ENCODE assay signal across 18 mouse cellular contexts in genomic region chr12:91694748-91695147, GRCm38 (mm10).
DNase-seq lines count a peak whose midpoint lies in the region; ATAC-seq and TF ChIP-seq lines count a peak whose summit lies in the region.
"Had no signal": no experiment of that assay in that cellular context is flagged by ENCODE, and none has a peak within 500 bp of the region (broad histone marks: within the 10 kb centered on the region; RNA-seq: fewer than 3 reads in every experiment).

No protein-coding gene starts in this region.

- H3K36me3 ChIP-seq in kidney, embryonic 15.5 days, result no peaks in the 10 kb centered on the region
- no peaks in the 10 kb centered on the region for H3K36me3 ChIP-seq in liver, embryonic 15.5 days (replicated peaks)
- H3K36me3 ChIP-seq in liver, embryonic 11.5 days (ENCODE audit: control insufficient read depth, insufficient read depth, low read length), result no peaks in the 10 kb centered on the region
- no peaks in the 10 kb centered on the region for H3K36me3 ChIP-seq in liver, postnatal 0 days (replicated peaks; ENCODE audit: insufficient read depth, low read length)
- H3K36me3 ChIP-seq in hindbrain, embryonic 16.5 days (ENCODE audit: control insufficient read depth, insufficient read depth, low read length), result no peaks in the 10 kb centered on the region
- H3K36me3 ChIP-seq: embryonic facial prominence, embryonic 10.5 days; heart, embryonic 13.5 days had no signal

- no peak overlapping the region for H3K9ac ChIP-seq in kidney, embryonic 15.5 days
- H3K9ac ChIP-seq in liver, embryonic 15.5 days, result no peak overlapping the region
- no peak overlapping the region for H3K9ac ChIP-seq in liver, embryonic 11.5 days (ENCODE audit: low read depth, low read length)
- H3K9ac ChIP-seq in liver, postnatal 0 days (replicated peaks), result 0 out of 2 replicates have a peak overlapping the region, but pooled peaks have one; percentile 39
- H3K9ac ChIP-seq in hindbrain, embryonic 16.5 days (ENCODE audit: low read depth, low read length), result no peak overlapping the region
- H3K9ac ChIP-seq: forebrain, embryonic 13.5 days; forebrain, postnatal 0 days; heart, embryonic 13.5 days had no signal

- H3K27me3 ChIP-seq in kidney, embryonic 15.5 days, result no peaks in the 10 kb centered on the region
- no peaks in the 10 kb centered on the region for H3K27me3 ChIP-seq in liver, embryonic 15.5 days
- H3K27me3 ChIP-seq in liver, embryonic 11.5 days (replicated peaks; ENCODE audit: control insufficient read depth, insufficient read depth, low read length), result no peaks in the 10 kb centered on the region
- H3K27me3 ChIP-seq in liver, postnatal 0 days (ENCODE audit: insufficient read depth, low read length), result no peaks in the 10 kb centered on the region
- H3K27me3 ChIP-seq in hindbrain, embryonic 16.5 days (replicated peaks; ENCODE audit: control insufficient read depth, insufficient read depth, low read length), result no peaks in the 10 kb centered on the region
- H3K27me3 ChIP-seq: forebrain, embryonic 13.5 days; heart, embryonic 13.5 days had no signal

- H3K4me1 ChIP-seq in kidney, embryonic 15.5 days, result 0 out of 2 replicates have a peak, but pooled peaks cover 6% of the 10 kb centered on the region
- H3K4me1 ChIP-seq in liver, embryonic 15.5 days (replicated peaks), result peaks cover 15% of the 10 kb centered on the region
- peaks cover 6% of the 10 kb centered on the region; the same call in 1 of the 2 replicates for H3K4me1 ChIP-seq in liver, embryonic 11.5 days (replicated peaks; ENCODE audit: control insufficient read depth, insufficient read depth, low read length)
- H3K4me1 ChIP-seq in liver, postnatal 0 days (ENCODE audit: insufficient read depth), result 0 out of 2 replicates have a peak, but pooled peaks cover 4% of the 10 kb centered on the region
- no peaks in the 10 kb centered on the region for H3K4me1 ChIP-seq in hindbrain, embryonic 16.5 days (ENCODE audit: control insufficient read depth, insufficient read depth, low read depth, low read length)
- H3K4me1 ChIP-seq: forebrain, embryonic 13.5 days; heart, embryonic 13.5 days had no signal

- intact Hi-C loops in gastrocnemius, postnatal 36 days (cut with DNase I), result no loop called here

- H3K4me2 ChIP-seq in kidney, embryonic 15.5 days, result no peak overlapping the region
- H3K4me2 ChIP-seq in liver, embryonic 15.5 days, result no peak overlapping the region
- H3K4me2 ChIP-seq in liver, embryonic 11.5 days, result no peak overlapping the region
- H3K4me2 ChIP-seq in liver, postnatal 0 days (ENCODE audit: low read depth, low read length), result peak overlapping the region; percentile 50
- H3K4me2 ChIP-seq in hindbrain, embryonic 16.5 days (ENCODE audit: low read length), result no peak overlapping the region
- H3K4me2 ChIP-seq: forebrain, embryonic 13.5 days; heart, embryonic 13.5 days had no signal

- WGBS in kidney, embryonic 15.5 days, result 38% methylated on average over 4 of the region's 4 CpGs
- WGBS in liver, embryonic 15.5 days (ENCODE audit: insufficient replicate concordance), result 70% methylated on average over 4 of the region's 4 CpGs
- WGBS in liver, embryonic 11.5 days, result 74% methylated on average over 4 of the region's 4 CpGs
- WGBS in liver, postnatal 0 days (ENCODE audit: insufficient replicate concordance), result 60% methylated on average over 4 of the region's 4 CpGs
- WGBS in hindbrain, embryonic 16.5 days, result 83% methylated on average over 4 of the region's 4 CpGs

- no peak for TF ChIP-seq CTCF in liver, postnatal 0 days (IDR thresholded peaks at IDR 0.05; ENCODE audit: low read depth)

- H3K9me3 ChIP-seq in kidney, embryonic 15.5 days (replicated peaks), result no peaks in the 10 kb centered on the region
- H3K9me3 ChIP-seq in liver, embryonic 15.5 days (replicated peaks), result no peaks in the 10 kb centered on the region
- H3K9me3 ChIP-seq in liver, embryonic 11.5 days (ENCODE audit: control insufficient read depth, low read length), result no peaks in the 10 kb centered on the region
- H3K9me3 ChIP-seq in liver, postnatal 0 days (ENCODE audit: low read length), result no peaks in the 10 kb centered on the region
- no peaks in the 10 kb centered on the region for H3K9me3 ChIP-seq in hindbrain, embryonic 16.5 days (ENCODE audit: control insufficient read depth, low read length)
- H3K9me3 ChIP-seq: embryonic facial prominence, embryonic 10.5 days; forebrain, embryonic 13.5 days; heart, embryonic 13.5 days had no signal

- H3K27ac ChIP-seq in kidney, embryonic 15.5 days, result no peak overlapping the region
- peak overlapping the region; percentile 15 for H3K27ac ChIP-seq in liver, embryonic 15.5 days (replicated peaks)
- H3K27ac ChIP-seq in liver, embryonic 11.5 days (ENCODE audit: low read depth, low read length), result no peak overlapping the region
- peak overlapping the region; percentile 90 for H3K27ac ChIP-seq in liver, postnatal 0 days (ENCODE audit: low read depth)
- no peak overlapping the region for H3K27ac ChIP-seq in hindbrain, embryonic 16.5 days (ENCODE audit: low read depth, low read length)
- H3K27ac ChIP-seq: embryonic facial prominence, embryonic 10.5 days; forebrain, embryonic 13.5 days; heart, embryonic 13.5 days had no signal

- no peak overlapping the region for H3K4me3 ChIP-seq in kidney, embryonic 15.5 days (replicated peaks)
- H3K4me3 ChIP-seq in liver, embryonic 15.5 days (replicated peaks), result no peak overlapping the region
- no peak overlapping the region for H3K4me3 ChIP-seq in liver, embryonic 11.5 days (ENCODE audit: low read depth, low read length)
- peak overlapping the region; percentile 11; the same call in 1 of the 2 replicates for H3K4me3 ChIP-seq in liver, postnatal 0 days (ENCODE audit: low read depth, low read length)
- H3K4me3 ChIP-seq in hindbrain, embryonic 16.5 days (ENCODE audit: low read length), result no peak overlapping the region
- H3K4me3 ChIP-seq: embryonic facial prominence, embryonic 10.5 days; forebrain, embryonic 13.5 days; heart, embryonic 13.5 days had no signal

- peak; percentile 63; the same call in 1 of the 2 replicates for TF ChIP-seq EP300 in liver, postnatal 0 days (IDR thresholded peaks at IDR 0.05; ENCODE audit: low read depth)

- DNase-seq in kidney, adult 9 months, result peak; percentile 19
- no peak for DNase-seq in liver, embryonic 11.5 days (ENCODE audit: low spot score)
- DNase-seq in liver, postnatal 0 days, result no peak
- no peak for DNase-seq in adrenal gland, adult (ENCODE audit: inconsistent age in 2 of 2, low spot score in 1 of 2)
- no peak for DNase-seq in gastrocnemius, postnatal 36 days
- DNase-seq: adrenal gland, postnatal 14 days; cerebellum, adult 11-12 months; cerebellum, adult 9-11 months; forebrain, postnatal 0 days; gastrocnemius, postnatal 14 days; heart, adult 11 months; heart, postnatal 36 days had no signal

- ATAC-seq in kidney, embryonic 15.5 days (replicated peaks; ENCODE audit: low FRiP score), result no peak
- ATAC-seq in liver, embryonic 15.5 days (ENCODE audit: insufficient read depth), result no peak
- ATAC-seq in liver, embryonic 11.5 days (replicated peaks; ENCODE audit: low FRiP score), result no peak
- ATAC-seq in liver, postnatal 0 days, result peak; percentile 33
- ATAC-seq in hindbrain, embryonic 16.5 days, result no peak
- ATAC-seq: forebrain, embryonic 13.5 days; forebrain, postnatal 0 days had no signal

Comparison
In these comparisons a context has a peak if more than half of its experiments do, and no peak if none do; other contexts are left out.
1. H3K27ac ChIP-seq: peak in liver, embryonic 15.5 days (single experiment) and liver, postnatal 0 days (single experiment); none in kidney, embryonic 15.5 days (single experiment), liver, embryonic 11.5 days (single experiment) and hindbrain, embryonic 16.5 days (single experiment).